Mouse (Mus musculus): ENCODE measurements around the gene Ddx49.

Ddx49 gene

DNA sequence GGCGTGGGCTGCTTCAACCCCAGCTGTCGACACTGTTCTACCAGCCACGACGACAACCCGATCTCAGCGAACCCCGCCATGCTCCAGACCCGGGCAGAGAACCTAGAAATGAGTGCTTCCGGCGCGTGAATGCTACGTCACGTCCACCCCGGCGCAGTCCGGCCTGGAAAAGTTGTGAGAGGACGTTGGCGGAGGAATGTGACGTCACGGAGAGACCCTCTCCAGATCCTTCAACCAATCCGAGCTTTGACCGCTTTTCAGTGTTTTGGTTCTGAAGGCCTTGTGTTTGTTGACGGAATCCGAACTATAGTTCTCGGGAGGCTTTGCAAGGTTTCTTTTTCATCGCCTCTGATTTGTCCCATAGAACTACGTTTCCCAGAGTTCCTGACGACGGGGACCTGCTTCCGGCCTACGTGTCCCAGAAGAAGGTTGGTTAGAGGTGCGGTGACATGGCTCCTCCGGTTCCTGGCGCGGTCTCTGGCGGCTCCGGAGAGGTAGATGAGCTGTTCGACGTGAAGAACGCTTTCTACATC lies at the start of gene Ddx49, which contains the start of gene Cope:
Ddx49 (minus strand) TSS at position 132 of the 533 bp plus-strand sequence.
Cope (plus strand) TSS at position 161 of the 533 bp plus-strand sequence.
- DNase-seq: peak; percentile 92 to 95

DNA sequence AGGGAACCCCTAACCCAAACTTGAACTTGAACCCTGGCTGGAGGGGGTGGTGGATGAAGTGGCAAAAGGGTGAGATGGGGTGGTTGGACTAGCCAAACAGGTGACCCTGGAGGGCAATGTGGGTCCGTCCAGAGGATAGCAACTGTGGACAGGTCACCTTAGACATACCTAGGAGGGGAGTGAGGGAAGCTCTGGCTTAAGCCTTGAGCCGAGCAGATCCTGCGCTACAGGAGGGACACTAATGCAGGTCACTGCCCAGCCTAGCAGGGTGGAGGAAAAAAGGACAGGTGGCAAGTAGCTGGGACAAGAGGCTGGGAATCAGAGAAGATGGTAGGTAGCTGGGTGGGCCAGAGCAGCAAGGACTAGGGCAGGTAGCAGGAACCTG lies 49.7 kb upstream of the Ddx49 start:
- DNase-seq: no peak

DNA sequence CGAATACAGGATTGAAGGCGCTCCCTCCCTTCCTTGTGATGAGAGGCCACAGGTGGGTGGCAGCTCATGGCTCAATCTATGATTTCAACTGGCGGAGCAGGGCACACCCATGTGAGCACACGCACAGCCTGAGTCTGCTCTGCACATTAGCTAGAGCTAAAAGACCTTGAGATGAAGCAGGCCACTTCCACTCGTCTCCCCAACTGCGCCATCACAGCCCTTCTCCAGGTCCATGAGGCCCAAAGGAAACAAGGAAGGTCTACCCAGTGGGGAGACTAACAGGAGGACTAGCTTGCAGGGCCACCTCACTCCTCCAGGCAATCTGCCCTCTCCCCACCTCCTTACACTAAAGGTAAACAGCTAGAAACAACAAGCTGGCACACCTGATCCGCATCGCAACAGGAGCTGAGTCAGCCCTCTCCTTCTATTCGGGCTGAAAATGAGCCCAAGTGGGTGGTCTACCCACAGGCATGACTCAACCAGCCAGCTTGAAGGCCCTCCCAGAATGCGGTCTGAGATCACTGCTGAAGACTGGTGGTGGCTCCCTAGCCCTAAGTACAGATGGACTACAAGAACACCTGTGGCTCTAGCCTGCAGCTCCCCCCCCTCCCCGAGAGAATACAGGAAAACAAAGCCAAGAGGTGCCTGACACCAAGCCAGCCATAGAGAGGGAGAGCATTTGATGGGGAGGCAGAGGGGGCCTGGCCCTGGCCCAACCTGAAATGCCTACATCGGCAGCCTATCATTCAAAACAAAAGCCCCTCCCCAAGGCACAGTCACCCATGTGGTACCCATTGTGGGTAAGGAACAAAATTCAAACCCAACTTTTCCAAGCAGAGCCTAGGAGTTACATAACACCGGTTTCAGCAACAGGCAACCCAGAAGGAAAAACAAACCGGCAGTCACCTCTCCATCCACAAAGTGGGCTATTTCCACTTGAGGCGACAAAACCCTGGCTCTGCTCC lies 49.0 kb upstream of the Ddx49 start:
- DNase-seq: no peak

DNA sequence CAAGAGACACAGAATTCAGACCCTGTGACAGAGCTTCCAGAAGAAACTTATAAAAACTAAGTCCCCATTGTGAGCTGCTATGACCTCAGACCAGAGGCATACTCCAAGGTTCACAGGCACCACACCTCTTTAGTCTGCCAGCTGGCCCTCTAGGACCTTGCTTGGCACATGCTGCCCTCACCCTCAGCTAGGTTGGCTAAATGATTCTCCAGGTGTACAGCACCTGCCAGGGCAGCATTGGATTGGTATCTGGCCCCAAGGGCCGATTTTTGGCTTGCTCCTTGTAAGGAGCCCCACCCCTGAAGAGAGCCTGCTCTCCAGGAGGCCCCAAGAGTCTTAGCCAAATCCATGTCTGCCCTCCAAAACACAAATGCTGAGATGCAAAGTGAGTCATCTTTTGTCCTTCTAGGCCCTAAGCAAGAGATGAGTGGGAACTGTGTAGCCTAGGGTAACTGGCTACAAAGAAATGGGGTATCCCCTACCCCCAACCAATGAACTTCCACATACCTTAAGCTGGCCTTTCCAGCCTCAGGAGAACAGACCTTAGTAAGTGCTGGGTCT lies 45.7 kb upstream of the Ddx49 start:
- DNase-seq: peak; percentile 55 to 63

DNA sequence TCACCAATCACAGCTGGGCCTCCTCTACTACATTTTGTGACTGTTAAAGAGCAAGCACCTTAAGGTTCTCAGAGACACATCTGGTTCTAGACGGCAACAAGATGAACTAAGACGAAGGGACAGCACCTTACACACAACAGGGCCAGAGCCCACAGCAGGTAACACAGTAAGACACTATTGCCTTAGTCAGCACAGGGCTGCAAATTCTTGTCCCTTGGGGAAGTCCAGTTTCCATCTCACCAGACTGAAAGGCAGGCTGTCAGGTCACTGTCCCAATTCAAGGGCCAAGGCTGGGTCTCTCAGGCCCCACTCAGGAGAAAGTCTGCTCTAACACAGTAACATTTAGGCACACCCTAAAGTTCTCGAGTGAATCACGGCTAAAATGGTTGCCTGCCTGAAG lies 45.2 kb upstream of the Ddx49 start:
- no peak for DNase-seq

DNA sequence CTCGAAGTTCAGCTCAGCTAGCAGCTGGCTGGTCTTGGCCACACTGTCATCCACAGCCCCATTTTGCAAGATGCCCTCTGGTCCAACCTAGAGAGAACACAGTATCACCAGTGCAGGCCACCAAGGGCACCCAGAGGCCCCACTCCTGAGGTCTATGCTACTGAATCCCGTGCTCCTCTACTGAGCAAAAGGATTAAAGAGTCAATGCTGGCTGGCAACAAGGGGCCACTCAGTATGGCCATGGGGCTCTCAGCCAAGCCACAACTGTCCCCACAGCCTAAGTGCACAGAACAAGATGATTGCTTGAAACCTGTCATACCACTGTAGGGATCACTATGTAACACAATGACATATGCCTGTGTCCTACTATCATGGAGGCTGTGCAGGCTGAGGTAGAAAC lies 42.0 kb upstream of the Ddx49 start:
- DNase-seq: no peak

DNA sequence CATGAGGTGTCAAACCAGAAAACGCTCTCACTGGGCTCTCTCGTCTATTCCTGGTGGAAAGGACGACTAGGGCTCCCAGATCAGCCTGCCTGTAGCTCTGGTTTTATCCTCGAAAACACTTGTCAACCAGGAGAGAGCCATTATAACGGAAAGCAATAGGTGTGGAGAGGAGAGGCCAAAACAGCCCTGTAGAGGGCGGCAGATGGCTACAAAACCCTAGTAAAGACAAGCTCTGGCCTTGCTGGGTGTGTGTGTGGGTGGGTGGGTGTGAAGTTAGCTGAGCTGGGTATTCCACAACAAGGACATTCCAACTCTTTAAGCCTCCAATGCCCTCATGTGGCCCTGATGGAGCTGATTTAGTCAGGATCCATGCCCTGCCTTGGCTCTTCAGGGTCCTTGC lies 41.4 kb upstream of the Ddx49 start:
- DNase-seq: peak in 1 of 2 experiments; percentile 42

DNA sequence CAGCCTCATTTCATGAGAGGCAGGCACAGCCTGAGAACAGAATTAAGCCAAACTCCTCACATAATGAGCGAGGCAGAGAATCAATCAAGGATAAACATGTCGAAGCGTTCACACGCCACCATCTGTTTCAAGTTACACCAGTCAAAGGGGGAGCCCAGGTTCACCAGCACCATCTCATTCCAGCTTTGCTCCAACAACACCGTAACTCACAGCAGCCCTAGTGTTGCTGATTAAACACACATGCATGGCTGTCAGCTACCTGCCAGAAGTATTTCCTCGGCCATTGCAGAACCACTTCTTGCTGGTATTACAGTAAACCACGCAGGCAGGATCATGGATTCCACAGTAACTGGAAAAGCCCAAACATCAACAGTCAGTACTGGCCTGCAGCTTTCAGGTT lies 40.8 kb upstream of the Ddx49 start:
- DNase-seq: no peak

DNA sequence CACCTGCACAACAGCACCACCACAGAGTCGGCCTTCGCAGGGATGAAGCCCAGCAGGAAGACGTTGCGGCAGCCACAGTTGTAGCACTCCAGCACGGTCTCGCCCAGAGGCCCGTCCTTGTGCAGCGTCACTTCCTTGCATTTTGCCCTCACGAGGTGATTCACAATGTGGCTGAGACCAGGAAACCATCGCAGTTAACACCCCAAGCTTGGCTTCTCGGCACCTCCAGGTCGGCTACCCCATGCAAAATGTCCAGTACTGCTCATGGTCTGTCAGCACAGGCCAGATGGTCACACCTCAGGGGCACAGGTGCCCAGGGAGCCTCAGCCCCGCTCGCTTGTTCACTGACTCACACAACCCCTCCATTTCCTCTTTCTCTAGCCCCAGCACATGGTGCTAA lies 39.7 kb upstream of the Ddx49 start:
- no peak for DNase-seq

DNA sequence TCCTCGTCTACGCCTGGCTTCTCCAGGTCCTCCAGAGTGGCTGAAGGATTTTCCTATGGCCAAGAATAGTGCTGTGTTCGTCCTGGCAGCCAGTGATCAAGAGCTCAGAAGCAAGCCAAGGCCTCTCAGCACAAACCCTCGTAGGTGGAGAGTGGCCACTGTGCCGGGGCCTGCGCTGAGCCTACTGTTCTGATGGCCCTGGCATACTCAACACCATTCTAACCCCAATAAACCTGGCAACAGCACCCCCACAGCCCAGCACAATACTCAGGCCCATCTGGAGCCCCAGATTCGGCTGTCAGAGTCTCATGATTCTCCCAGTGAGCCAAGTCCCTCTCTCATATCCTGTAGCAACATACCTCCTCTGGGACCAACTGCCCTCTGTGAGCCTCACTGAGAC lies 38.4 kb upstream of the Ddx49 start:
- no peak for DNase-seq

DNA sequence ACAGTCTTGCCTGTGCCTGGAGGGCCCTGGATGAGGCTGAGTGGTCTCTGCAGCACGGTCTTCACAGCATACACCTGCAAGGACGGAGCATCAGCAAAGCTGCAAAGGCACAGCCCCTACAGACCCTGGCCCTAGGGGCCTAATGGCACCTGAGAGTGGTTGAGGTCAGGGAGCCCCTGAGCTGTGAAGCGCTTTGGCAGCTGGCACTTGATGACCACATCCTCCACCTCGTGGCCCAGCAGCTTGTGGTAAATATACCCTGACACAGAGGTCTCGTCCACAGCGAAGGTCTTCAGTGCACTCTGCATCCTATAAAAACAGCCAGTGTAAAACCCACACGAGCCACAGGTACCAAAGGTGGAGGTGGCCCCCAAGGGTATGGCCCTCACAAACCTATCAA lies 36.6 kb upstream of the Ddx49 start:
- DNase-seq: no peak

DNA sequence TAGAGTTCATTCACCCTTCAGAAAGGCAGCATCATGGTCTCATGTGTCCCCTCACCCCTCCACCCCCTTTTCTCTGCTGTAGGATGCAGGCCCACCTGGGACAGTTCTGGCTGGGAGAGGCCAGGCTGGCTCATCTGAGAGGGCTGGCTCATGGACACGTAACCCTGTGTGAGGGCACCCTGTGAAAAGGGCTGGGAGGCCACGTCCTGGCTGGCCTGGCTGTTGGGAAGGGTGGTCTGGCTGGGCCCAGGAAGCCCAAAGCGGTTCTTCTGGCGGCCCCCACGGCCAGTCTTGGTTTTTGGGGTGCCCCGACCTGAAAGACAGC lies 30.6 kb upstream of the Ddx49 start:
- no peak for DNase-seq

DNA sequence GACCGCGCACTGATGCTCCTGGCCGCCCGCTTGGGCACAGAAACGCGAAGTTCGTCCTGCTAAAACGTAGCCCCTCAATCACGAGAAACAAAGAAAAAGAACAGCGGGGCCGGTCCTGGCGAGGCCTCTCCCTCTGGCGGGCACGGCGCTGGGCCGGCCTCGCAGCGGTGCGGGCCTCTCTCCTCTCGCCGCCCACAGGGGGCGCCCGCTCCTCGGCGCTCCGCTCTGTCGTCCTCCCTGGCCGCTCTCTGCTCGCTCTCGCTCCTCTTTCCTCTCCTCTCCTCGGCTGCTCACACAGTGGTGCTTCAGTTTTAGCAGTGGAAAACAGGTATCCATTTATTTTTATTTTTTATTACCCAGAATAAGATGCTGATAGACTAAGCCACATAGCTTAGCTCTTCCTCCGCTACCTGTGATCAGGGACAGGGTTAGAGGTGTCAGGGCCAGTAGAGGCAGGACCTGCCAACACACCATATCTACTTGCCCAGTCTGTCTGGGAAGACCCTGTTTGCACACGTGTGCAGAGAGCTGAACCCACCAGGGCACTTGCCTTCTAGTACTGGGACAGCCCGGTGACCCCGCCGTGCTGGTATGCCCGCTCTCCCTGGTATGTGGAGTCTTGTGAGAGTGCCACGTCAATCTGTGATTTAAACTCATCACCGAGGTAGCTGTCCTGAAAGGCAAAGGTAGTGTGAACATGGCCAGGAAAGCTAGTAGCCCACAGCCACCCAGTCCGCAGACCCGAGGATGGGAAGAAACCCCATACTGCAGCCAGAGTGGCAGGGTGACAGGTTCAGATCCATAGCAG lies 30.0 kb upstream of the Ddx49 start:
- DNase-seq: peak in 1 of 2 experiments; percentile 35

DNA sequence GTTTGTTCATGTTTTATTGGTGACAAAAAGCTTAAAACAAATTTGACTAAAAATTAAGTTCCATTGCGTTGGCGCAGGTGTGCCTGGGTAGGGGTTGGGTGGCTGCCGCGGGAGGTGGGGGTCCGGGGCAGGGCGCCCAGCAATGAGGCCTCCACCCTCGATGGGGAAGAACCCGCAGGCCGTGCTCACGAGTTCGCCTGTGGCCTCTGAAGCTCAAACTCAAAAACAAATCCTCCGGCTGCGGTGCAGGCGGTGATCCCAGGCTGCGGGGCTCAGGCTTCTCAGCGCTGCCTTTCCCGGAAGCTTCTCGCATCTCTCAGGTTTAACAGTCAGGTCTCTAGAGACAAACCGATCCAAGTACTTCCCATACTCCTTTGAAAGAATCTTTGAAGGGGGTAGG lies 29.2 kb upstream of the Ddx49 start:
- no peak for DNase-seq

DNA sequence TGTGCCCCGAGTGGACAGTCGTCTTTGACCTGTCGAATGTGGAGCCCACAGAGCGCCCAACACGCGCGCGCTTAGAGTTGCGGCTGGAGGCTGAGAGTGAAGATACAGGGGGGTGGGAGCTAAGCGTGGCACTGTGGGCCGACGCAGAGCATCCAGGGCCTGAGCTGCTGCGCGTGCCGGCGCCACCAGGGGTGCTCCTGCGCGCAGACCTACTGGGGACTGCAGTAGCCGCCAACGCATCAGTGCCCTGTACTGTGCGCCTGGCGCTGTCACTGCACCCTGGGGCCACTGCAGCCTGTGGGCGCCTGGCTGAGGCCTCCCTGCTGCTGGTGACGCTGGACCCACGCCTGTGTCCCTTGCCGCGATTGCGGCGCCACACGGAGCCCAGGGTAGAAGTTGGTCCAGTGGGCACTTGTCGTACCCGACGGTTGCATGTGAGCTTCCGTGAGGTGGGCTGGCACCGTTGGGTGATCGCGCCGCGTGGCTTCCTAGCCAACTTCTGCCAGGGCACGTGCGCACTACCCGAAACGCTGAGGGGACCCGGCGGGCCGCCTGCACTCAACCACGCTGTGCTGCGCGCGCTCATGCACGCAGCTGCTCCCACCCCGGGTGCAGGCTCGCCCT lies 28.6 kb upstream of the Ddx49 start:
- no peak for DNase-seq

DNA sequence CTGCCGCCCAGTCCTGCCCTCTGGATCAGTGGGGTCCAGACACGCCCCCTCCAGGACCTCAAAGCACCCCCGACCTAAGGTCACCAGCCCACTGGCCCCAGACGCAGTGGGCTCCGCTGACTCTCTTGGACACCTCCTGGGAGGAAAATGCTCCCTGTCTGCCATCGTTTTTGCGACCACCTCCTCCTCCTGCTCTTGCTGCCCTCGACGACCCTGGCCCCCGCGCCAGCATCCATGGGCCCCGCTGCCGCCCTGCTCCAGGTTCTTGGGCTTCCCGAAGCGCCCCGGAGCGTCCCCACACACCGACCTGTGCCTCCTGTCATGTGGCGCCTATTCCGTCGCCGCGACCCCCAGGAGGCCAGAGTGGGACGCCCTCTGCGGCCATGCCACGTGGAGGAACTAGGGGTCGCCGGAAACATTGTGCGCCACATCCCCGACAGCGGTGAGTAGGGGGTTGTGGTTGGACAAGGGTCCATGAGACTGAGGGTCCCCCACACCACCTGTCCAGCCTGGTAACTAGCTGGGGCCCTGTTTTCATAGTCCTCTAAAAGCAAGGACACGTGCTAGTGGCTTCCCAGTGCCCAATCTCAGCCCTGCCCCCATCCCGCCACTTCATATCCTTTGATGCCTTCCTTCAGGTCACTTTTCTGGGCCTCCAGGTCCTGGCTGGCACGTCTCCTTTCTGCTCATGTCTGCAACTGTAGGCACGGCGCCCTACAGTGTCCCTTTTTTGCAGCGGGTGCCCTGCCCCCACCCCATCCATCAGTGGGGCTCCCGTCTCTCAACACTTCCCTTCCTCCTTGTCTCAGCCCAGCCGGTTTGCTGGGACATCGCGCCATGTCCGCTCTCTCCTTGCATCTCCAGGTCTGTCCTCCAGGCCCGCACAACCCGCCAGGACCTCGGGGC lies 27.8 kb upstream of the Ddx49 start:
- no peak for DNase-seq

DNA sequence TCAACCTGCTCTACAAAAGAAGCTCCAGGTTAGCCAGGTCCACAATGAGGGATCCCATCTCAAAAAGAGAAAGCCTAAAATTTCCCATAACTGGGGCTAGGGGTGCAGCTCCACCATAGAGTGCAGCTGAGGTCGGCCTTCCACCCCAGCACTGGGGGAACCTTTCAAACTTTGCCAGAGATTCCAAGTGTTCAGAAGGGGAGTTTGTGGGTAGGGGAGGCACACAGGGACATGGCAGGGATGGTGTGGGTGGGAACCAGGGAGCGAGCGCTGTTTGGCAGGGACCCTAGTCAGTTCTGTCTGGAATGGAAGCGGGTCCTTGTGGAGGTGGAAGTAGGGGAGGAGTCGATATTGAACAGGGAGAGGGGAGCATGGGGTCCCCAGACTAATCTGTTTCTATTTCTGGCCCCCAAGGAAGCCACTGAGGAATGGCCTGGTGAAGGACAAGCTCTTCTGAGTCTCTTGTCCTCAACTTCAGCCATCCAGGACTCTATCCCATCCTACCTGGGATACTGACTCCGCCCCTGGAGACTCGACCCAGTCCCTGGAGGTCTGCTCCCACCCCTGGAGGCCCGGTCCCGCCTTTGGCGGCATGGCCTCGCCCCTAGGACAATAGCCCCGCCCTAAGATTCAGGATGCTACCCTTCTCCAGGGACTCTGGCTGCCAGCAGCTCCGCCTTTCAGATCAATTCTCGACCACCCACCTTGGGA lies 27.0 kb upstream of the Ddx49 start, which contains the start of gene Gdf1:
Gdf1 (plus strand) TSS at position 694 of the 711 bp plus-strand sequence.
- DNase-seq: no peak

DNA sequence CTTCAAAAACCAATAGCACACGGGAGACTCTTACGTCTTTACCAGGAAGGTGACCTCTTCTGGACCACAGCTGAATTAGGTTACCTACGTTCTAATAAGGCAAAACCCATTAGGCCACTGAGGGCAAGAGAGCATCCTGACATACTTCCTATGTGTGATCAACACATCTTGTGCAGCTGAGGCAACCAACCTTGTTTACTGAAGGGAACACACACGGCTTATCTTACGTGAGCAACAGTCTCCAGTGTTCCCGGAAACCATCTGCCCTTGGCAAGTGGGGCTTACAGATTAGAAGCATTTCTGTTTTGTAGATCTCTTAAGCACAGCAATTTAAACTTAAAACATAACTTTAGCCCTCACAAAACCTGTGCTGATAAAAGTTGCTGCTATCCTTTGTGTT lies 25.2 kb upstream of the Ddx49 start:
- no peak for DNase-seq

DNA sequence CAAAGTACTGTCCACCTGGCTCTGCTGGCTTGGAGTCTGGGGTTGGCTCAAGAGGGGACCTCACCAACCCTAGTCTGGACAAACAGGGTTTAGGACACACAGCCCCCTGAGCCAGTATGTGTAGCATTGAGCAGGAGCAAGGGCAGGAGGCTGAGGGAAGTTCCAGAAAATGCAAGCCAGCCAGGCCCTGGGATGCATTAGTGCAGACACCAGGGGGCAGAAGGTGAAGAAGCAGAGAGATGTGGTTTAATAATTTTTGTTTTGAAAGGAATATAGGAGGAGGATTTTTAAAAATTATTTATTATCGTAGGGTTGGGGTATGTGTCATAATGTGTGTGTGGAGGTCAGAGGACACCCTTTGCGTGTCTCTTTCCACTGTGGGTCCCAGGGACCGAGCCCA lies 21.4 kb upstream of the Ddx49 start:
- no peak for DNase-seq

DNA sequence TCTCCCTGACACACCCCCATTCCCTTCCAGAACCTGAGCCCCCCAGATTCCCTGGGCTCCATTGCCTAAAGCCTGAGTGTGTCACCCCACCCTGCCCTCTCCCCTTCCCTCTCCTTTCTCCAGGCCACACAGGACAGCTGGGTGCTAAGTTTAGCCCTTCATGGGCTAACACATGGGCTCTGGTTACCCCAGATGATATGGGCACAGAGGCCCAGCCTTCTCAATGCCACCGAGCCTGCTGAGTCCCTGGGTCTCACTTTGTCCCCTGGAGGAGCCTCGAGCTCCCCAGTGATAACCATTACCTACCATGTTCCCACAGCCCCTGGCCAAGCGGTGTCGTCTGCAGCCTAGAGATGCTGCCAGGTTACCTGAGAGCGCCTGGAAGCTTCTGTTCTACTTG lies 15.6 kb upstream of the Ddx49 start:
- DNase-seq: no peak
